Mouse (Mus musculus) inflammation-experienced regulatory T-cells, adult 6 months (primary cell): ENCODE results near the gene Cdipt. TPM values are rescaled to one million over a fixed set of nuclear protein-coding genes. Genes with fewer than 3 reads are reported as not detected.
A peak's percentile ranks its signal among the peaks of the same experiment; 100 is the strongest.

Experiments
- ATAC-seq: one replicate; pipeline ENCODE4 v1.8.0; 2017
- polyA plus RNA-seq, 3 experiments: library from polyadenylated mRNA; unstranded; fragments of 100-300 nt; shearing (Covaris generic); gene quantifications; one replicate each; pipeline ENCODE4 v1.2.1; 2017

The Cdipt gene
- 100 to 1,000 TPM; 104 to 127 (median 115) TPM for polyA plus RNA-seq

DNA sequence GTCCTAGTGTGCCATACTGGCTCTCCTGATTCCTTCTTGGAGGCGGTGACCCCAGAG is at the start of gene Cdipt:
Gene Cdipt (plus strand): TSS at position 22 of the 57 bp plus-strand sequence.
- ATAC-seq, result no peak

DNA sequence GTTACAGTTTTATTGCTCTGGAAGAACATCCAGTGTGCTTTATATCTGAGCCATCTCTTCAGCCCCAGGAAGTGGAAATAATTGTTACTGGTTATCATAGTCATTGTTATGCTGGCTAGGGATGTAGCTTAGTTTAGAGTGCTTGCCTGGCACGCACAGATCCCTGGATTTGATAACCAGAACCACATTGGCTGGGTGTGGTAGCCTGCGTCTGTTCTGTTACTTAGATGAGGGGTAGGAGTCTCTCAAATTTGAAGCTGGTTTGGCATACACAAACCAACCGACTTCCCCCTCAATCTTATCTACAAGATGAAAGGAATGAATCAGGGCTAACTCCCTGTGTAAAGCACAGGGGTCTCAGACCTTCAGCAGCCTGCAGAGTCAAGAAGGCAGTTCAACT is 49.4 kb upstream of the Cdipt start:
- ATAC-seq, result no peak

DNA sequence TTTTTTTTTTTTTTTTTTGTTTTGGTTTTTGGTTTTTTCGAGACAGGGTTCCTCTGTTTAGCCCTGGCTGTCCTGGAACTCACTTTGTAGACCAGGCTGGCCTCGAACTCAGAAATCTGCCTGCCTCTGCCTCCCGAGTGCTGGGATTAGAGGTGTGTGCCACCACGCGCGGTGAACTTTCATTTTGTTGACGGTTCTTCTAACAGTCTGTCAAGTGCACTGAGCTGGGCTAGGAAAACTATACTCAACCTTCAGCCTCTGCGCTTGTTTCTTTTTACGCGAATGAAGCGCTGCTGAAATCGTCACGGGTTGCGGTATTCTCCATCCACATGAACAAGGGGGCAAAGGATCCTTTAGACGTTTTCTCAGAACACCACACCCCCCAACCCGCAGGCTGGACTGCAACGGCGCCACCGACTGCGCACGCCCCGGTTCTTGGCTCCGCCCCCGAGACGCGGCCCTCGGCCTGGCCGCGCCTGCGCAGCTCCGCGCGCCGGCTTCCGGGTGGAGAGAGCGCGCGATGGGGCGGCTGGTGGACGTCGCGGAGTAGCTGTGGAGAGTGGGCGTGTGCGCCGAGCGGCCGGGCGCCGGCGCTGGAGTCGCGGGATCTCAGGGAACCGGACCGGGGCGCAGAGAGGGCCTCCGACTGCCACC is 47.2 kb upstream of the Cdipt start, which contains the start of gene Kctd13:
Gene Kctd13 (plus strand): TSS at position 496 of the 654 bp plus-strand sequence.
- ATAC-seq, result peak; percentile 93

DNA sequence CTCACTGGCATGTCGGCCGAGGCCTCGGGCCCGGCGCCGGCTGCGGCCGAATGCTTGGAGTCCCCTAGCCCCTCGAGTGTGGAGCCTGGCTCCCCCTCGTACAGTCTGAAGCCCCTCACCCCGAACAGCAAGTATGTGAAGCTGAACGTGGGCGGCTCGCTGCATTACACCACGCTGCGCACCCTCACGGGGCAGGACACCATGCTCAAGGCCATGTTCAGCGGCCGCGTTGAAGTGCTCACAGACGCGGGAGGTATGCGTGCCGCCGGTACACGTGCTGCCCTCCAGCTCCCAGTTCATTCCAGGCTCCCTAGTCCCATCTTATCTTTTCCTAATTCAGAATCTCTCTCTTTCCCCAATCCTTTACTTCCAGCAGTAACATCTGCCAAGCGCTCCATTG is 46.7 kb upstream of the Cdipt start:
- ATAC-seq, result peak; percentile 27

DNA sequence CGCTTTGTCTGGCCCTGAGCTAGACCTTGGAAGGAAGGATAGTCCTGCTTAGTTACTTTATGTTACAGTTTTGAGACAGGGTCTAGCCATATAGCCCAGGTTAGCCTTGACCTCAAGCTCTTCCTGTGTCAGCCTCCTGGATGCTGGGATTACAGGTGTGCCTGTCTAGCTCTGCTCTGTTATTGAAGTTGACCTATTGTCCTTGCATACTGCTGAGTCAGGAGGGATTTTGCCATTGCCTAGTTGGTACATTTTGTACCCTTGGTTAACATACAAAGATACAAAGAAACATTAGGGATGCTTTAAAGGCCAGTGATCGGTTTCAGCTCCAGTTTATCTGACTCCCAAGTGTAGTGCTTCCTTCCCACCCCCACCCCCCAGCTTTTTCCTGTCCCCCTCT is 43.1 kb upstream of the Cdipt start:
- no peak for ATAC-seq

DNA sequence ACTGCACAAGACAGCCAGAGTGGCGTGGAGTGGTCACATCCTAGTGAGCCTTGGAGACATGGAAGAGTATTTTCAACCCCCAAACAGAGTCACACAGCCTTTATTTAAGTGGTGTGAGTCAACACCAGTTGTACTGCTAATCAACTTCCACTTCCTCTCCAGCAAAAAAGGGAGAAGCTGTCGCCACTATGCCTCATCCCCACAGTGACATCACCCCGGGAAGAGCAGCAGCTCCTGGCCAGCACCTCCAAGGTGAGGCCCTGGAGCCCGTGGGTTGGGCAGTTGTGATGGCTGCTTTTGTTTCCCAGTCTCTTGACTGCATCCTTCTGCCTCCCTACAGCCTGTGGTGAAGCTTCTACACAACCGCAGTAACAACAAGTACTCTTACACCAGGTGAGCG is 34.5 kb upstream of the Cdipt start:
- ATAC-seq, result no peak

DNA sequence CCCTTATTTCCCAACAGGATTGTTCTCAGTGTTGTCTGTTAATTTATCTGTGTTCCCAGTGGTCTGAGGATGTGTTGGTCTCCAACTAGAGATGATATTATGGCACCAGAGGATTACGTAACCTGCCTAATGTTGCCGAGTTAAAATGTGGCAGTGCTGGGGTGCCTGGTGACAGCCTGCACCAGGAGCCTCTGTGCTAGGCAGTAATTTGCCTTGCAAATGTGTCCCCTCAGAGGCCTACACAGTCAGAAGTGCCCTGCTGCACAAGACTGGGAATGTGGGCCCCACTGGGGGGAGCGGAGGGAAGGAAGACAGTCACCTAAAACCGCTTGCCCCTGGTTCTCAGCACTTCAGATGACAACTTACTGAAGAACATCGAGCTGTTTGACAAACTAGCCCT is 33.9 kb upstream of the Cdipt start:
- no peak for ATAC-seq

DNA sequence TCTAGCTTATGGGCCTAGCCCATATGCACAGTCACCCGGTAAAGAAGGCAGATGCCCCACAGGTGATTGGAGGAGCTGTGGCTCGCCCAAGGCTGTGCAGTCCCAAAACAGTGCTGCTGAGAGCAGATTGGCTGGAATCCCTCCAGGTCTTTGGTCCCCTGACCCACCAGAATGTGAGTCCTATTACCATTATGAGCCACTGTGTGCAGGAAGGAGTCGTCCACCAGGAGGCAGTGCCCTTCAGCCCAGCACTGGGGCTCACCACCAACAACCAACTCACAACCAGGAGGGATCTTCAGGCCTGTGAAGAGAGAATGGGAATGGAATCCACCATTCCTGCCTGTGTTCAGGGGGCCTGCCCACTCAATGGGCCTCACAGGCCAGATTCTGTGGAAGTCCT is 29.2 kb upstream of the Cdipt start:
- peak; percentile 54 for ATAC-seq

DNA sequence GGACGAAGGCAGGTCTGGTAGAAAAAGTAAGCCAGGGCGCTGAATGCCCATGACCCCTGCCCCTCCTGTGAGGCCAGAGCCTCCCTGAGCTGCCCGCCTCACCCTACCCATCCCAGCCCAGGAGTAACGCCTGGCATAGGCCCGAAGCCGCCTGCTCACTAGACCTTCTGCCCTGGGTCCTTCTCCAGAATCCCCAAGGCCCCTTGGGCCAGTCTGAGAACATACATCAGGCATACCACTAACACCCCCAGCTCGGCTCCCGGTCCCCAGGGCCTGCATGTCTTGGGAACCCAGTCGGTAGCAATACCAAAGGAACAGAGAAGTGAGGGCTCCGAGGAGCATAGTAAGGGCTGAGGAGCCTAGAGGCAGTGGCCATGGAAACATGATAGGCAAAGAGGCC is 27.1 kb upstream of the Cdipt start:
- no peak for ATAC-seq

DNA sequence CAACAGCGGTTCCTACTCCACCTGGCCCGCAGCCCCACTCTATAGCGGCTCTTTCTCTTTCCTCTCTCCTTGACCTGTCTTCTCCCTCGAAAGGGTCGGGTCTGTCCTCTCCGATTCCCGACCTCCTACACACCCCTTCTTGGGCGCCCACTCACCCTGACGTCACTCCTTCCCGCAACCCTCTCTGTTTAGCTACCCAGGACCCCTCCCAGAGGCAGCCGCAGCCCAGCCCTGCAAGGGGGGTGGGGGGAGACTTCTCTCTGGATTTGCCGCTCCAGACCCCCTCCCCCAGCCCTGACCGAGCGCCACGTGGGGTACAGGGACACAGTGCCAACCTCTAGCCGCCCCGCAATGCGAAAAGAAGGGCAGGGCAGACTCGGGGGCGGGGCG is 26.3 kb upstream of the Cdipt start, which contains the start of gene Asphd1:
Gene Asphd1 (minus strand): TSS at position 180 of the 390 bp plus-strand sequence.
- peak; percentile 32 for ATAC-seq

DNA sequence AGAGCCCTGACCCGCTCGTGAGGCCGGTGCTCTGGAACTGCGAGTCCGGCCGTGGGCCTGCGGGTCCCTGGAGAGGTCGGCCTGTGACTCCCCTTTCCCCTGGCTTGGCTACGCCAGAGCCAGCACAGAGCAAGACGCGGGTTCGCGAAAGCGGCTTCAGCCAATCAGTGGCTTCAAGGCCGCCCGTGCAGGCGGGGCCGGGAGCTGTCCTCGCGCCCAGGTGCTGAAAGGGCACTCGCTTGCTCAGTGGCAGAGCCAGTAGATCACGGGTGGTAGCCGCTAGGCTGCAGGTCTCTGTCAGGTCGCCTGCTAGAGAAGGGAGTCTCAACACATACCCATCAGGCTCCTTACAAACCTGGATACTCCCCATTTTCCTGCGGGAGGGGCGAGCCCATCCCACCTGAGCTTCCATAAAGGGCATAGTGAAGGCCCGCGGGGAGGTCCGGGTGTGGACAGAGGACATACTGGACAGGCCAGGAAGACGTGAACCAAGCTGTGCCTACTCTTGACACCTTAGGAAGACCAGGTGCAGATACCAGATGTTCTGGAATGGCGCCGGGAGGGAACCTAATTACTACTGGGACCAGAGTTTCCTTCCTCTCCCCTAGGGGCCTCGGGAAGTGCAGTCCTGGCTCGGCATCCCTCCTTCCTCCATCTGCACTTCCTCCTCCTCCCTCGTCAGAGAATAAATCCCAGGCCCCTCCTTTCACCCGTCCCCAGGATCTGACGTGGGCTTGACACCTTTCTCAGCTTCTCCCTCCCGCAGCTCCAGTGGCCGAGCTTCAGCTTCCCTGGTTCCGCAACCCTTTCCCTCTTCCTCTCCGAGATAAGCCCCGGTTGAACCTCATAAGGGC is 25.7 kb upstream of the Cdipt start, which contains the start of gene Sez6l2:
Gene Sez6l2 (plus strand): TSS at position 771 of the 854 bp plus-strand sequence.
- peak; percentile 58 for ATAC-seq

DNA sequence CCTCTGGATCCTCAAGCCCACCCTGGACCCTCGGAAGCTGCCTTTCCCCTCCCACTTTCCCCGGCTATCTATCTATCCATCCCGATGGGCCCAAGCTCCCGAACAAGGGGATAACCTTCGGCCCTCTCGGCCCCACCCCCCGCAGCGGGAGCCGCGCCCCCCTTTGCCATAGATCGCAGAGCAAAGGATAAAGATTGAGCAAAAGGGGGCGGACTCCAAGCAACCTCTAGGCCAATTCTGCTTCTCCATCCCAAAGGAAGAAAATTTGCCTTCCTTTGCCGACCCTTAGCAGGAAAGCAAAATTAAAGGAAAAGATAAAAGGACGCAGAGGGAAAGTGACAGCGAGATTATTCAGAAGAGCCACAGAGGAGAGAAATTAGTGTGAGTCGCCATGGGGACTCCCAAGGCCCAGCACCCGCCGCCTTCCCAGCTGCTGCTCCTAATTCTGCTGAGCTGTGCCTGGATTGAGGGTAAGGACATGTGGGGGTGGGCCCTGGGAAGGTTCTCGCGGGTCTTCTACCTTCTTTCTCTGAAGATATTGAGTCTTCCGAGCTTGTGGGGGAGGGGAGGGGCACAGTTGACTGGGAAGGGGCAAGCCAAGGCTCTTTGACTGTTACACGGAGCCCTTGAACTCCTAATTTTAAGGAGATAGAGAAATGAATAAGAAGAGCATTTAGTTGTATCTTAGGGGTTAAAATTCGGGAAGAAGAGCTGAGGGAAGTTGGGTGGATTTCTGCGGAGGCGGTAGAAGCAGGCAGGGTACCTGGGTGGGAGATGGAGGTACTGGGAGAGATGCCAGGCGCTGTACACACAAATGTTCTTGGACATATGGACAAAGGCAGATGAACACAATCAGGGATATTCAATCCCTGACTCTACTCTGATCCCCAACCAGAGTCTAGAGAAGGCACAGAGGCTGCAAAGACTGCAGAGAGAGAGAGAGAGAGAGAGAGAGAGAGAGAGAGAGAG is 24.8 kb upstream of the Cdipt start:
- ATAC-seq, result no peak

DNA sequence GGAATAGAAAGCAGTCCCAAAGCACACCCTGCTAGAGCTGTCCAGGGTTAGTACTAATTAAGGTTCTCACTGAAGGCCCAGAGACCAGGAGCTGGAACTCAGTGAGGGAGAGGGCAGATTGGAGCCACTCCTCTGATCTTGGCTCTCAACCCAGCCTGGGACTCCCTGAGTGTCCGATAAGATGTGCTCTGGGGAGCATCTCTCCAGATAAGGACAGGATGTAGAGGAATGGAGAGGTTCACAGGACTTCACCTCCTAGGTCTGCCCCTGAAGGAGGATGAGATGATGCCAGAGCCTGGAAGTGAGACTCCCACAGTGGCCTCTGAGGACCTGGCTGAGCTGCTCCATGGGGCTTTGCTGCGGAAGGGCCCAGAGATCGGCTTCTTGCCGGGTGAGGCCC is 24.0 kb upstream of the Cdipt start:
- no peak for ATAC-seq

DNA sequence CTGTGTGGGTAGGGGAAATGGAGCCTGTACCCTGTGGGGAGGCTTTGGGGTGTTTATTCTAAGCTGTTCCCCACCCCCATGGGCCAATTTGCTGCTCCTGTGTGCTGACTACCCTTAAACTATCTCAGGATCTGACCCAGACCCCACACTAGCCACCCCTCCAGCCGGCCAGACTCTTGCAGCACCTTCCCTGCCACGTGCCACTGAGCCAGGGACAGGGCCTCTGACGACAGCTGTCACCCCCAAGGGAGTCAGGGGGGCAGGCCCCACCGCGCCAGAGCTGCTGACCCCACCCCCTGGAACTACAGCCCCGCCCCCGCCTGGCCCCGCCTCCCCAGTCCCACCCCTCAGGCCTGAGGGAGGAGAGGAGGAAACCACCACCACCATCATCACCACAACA is 23.1 kb upstream of the Cdipt start:
- no peak for ATAC-seq

DNA sequence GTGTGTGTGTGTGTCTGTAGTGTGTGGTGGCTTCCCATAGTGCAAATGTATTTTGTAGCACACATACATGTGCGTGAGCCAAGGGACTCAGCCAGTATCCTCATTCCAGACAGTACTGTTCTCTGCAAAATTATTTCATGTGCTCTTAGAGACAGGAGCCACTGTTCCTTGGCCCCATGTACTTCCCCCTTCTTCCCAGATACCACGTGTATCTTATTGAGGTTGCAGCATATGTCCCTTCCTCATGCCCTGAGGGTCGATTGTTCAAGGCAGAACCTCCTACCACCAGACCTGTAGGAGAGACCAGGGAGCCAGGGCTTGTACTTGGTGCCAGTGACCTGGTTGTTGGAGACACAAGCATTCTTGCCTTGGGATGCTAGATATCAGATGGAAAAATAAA is 20.6 kb upstream of the Cdipt start:
- no peak for ATAC-seq

DNA sequence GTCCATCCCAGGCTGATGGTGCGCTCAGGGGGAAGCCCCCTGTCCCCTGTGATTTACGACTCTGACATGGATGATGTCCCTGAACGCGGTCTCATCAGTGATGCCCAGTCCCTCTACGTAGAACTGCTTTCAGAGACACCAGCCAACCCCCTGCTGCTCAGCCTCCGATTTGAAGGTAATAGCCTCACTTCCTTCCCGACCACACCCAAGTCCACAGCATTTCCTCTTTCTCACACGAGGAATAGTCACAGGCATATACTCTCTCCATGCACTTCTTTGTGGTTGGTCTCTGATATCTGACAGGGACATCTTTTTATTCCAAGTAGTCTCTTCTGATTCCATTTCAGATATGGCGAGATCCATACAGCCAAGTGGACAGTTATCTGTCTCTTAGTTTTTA is 15.9 kb upstream of the Cdipt start:
- no peak for ATAC-seq

DNA sequence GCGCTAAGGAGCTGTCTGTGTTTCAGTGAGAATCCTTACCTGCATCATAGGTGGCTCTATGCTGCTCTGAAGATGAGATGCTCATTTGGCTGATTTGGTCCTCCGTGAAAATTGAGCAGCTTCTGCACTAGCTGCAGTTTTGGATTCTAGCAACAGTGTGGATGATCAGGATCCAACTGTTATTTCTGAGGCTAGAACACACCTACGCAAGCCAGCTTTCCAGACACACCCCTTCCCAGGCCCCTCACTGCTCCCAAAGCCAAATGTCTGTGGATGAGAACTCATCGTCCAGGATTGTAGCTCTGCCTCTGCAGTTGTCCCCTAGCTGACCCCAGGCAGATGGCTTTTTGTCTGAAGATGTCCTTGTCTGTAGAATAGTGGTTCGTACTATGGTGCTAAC is 14.6 kb upstream of the Cdipt start:
- no peak for ATAC-seq

DNA sequence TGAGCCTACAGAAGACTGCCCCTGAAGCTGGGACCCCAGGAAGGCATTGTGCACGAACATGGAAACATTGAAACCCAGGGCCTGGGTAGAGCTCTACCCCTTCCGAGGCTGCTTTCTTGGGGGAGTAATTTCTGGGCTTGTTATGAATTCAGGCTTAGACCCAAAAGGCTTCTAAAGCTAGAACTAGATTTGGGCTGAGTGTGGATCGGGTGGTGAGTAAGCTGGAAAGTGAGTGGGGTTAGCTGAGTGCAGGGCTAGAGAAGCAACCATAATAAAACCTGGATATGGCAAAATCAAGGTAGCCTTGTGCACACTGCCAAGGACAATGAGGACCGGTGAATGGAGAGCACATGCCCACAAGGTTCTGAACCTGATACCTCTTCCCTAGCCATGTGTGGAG is 13.7 kb upstream of the Cdipt start:
- ATAC-seq, result no peak

DNA sequence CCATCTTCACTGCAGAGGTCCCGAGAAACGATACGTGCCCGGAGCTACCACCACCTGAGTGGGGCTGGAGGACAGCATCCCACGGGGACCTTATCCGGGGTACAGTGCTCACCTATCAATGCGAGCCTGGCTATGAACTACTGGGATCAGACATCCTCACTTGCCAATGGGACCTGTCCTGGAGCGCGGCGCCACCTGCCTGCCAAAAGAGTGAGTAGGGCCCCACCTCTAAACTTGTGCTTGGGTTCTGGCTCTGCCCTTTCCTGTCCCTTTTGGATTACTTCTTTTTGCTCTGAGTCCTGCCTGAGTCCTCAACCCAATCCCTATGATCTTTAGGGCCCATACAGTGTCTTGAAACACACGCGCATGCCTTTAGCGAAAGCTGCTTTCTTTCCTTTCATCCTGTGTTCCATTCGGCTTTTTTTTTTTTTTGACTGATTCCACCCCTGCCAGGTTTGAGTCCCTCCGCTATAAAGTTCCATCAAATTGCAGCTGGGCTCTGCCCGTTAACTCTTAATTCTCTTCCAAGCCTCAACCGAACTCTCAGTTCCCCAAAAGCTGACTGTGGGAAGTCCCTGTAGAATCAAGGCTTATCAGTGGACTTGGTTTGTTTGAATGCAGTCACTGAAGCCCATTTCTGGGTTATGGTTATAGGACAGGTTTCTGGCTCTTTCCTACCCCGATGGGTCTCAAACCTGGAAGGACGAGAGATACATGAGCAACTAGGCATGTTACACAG is 12.0 kb upstream of the Cdipt start:
- no peak for ATAC-seq

DNA sequence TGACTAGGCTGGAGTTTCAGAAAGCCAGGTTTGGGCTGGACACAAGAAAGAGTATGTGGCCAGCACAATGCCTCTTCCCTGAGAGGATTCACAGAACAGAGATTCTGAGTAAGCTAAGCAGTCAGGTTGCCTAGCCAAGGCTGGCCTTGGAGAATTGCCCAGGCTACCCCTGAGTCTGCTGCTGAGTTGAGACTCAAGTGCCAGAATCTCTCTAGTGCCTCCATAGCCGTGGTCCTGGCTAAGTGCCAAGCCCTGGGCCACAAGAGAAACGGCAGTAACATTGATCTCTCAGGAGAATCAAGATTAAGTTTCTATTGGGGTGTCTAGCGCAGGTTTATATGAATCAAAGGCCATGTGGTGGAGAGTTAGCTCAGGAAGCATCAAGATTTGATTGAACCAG is 10.1 kb upstream of the Cdipt start:
- no peak for ATAC-seq

DNA sequence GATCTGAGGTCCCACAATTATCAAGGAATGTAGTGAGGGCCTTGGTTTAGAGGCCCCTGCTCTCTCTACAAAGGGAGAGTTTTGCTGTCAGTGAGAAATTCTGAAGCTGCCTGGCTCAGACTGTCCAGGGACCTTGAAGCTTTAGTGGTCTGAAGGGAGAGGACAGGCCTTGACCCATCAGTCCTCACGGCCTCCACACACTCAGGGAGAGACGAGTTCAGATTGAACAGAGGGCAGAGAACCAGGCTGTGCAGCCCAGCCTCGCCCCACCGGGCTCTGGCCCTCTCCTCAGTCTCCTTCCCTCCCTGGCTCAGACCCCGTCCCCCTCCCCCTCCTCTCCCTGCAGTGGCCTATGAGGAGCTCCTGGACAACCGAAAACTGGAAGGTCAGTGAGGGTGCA is 8.4 kb upstream of the Cdipt start:
- ATAC-seq, result no peak

DNA sequence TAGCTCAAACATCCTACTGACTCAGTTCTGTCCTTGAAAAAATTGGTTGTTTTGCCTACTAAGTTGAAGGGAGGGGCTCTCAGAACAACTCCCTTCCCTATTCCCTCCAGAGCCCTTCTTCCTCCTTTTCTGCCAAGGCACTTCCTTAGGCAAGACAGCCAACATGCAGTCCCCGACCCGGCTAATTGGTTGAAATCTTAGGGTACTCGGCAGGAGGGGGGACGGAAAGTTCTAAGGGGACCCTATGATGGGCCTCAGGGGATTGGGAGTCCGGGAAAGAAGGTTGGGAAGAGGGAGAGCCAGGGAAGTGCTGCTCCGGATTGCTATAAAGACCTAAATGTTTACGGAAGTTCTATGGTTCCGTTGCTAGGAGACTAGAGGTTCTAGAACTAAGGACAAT is 221 bp upstream of the Cdipt start:
- no peak for ATAC-seq
